Mouse (Mus musculus): ENCODE data around the gene Csnk1e. TPM values are rescaled to one million over a fixed set of nuclear protein-coding genes. Genes with fewer than 3 reads are reported as not detected.

Gene Csnk1e
- polyA plus RNA-seq, 1 experiment from 2014 or later = 58.0 TPM

- no peaks in the 10 kb centered on the region for H3K36me3 ChIP-seq (ENCODE audit: control insufficient read depth, insufficient read depth, low read length)
- WGBS = 52% methylated on average over 6 of the region's 6 CpGs
- peak overlapping the region; percentile 26 for H3K9ac ChIP-seq (ENCODE audit: low read length)
- H3K4me3 ChIP-seq (ENCODE audit: low read length) = peak overlapping the region; percentile 6; the same call in 1 of the 2 replicates
- peaks cover 73% of the 10 kb centered on the region for H3K4me1 ChIP-seq (replicated peaks; ENCODE audit: control insufficient read depth, insufficient read depth, low read length)
- peak overlapping the region; percentile 21; the same call in 1 of the 2 replicates for H3K27ac ChIP-seq (ENCODE audit: low read length)
- no peaks in the 10 kb centered on the region for H3K9me3 ChIP-seq (ENCODE audit: control insufficient read depth, low read length)
- no peaks in the 10 kb centered on the region for H3K27me3 ChIP-seq (ENCODE audit: control insufficient read depth, insufficient read depth, low read depth, low read length)
- H3K4me2 ChIP-seq (ENCODE audit: low read depth, low read length) = peak overlapping the region; percentile 40; the same call in 1 of the 2 replicates
- ATAC-seq (ENCODE audit: low read depth) = no peak
Observed at GRCm38 (mm10) chr15:79395281-79395680, 60.1 kb downstream of the Csnk1e start.

- 22% methylated on average over 4 of the region's 4 CpGs for WGBS
Observed at GRCm38 (mm10) chr15:79394842-79395241, 60.5 kb downstream of the Csnk1e start.

GRCm38 (mm10) chr15:79393101-79393500 is 62.3 kb downstream of the Csnk1e start:
- H3K27ac ChIP-seq (ENCODE audit: low read length) = peak overlapping the region; percentile 65
- 87% methylated on average over 6 of the region's 6 CpGs for whole genome bisulfite sequencing
- no peak overlapping the region for H3K9ac ChIP-seq (ENCODE audit: low read length)
- H3K4me3 ChIP-seq (ENCODE audit: low read length) = no peak overlapping the region
- ATAC-seq (ENCODE audit: low read depth) = no peak
- peaks cover 84% of the 10 kb centered on the region for H3K4me1 ChIP-seq (replicated peaks; ENCODE audit: control insufficient read depth, insufficient read depth, low read length)
- H3K9me3 ChIP-seq (ENCODE audit: control insufficient read depth, low read length) = no peaks in the 10 kb centered on the region
- H3K36me3 ChIP-seq (ENCODE audit: control insufficient read depth, insufficient read depth, low read length) = no peaks in the 10 kb centered on the region
- H3K27me3 ChIP-seq (ENCODE audit: control insufficient read depth, insufficient read depth, low read depth, low read length) = no peaks in the 10 kb centered on the region
- no peak overlapping the region for H3K4me2 ChIP-seq (ENCODE audit: low read depth, low read length)

More at GRCm38 (mm10) chr15:79394842-79395241, 60.5 kb downstream of the Csnk1e start:
- H3K27me3 ChIP-seq (ENCODE audit: control insufficient read depth, insufficient read depth, low read depth, low read length) = no peaks in the 10 kb centered on the region
- peak overlapping the region; percentile 40; the same call in 1 of the 2 replicates for H3K4me2 ChIP-seq (ENCODE audit: low read depth, low read length)
- peak; percentile 15; the same call in 1 of the 2 replicates for ATAC-seq (ENCODE audit: low read depth)
- peaks cover 74% of the 10 kb centered on the region for H3K4me1 ChIP-seq (replicated peaks; ENCODE audit: control insufficient read depth, insufficient read depth, low read length)
- no peaks in the 10 kb centered on the region for H3K36me3 ChIP-seq (ENCODE audit: control insufficient read depth, insufficient read depth, low read length)
- no peaks in the 10 kb centered on the region for H3K9me3 ChIP-seq (ENCODE audit: control insufficient read depth, low read length)
- peak overlapping the region; percentile 21; the same call in 1 of the 2 replicates for H3K27ac ChIP-seq (ENCODE audit: low read length)
- no peak overlapping the region for H3K9ac ChIP-seq (ENCODE audit: low read length)
- H3K4me3 ChIP-seq (ENCODE audit: low read length) = no peak overlapping the region

GRCm38 (mm10) chr15:79392527-79392926 is 62.8 kb downstream of the Csnk1e start:
- WGBS = 58% methylated on average over 5 of the region's 5 CpGs
- Histone ChIP-seq H3K36me3 (ENCODE audit: control insufficient read depth, insufficient read depth, low read length) (no peaks in the 10 kb centered on the region), H3K4me1 (replicated peaks; ENCODE audit: control insufficient read depth, insufficient read depth, low read length) (peaks cover 87% of the 10 kb centered on the region), H3K9me3 (ENCODE audit: control insufficient read depth, low read length) (no peaks in the 10 kb centered on the region), H3K4me3 (ENCODE audit: low read length) (no peak overlapping the region), H3K9ac (ENCODE audit: low read length) (no peak overlapping the region; the same call in 1 of the 2 replicates), H3K27me3 (ENCODE audit: control insufficient read depth, insufficient read depth, low read depth, low read length) (no peaks in the 10 kb centered on the region), H3K27ac (ENCODE audit: low read length) (peak overlapping the region; percentile 65), H3K4me2 (ENCODE audit: low read depth, low read length) (no peak overlapping the region)
- ATAC-seq (ENCODE audit: low read depth) = no peak

- no peak overlapping the region for H3K4me3 ChIP-seq (ENCODE audit: low read length)
- 21% methylated on average over 7 of the region's 7 CpGs for WGBS
- H3K9ac ChIP-seq (ENCODE audit: low read length) = no peak overlapping the region
- no peaks in the 10 kb centered on the region for H3K36me3 ChIP-seq (ENCODE audit: control insufficient read depth, insufficient read depth, low read length)
- H3K4me2 ChIP-seq (ENCODE audit: low read depth, low read length) = no peak overlapping the region
- H3K4me1 ChIP-seq (replicated peaks; ENCODE audit: control insufficient read depth, insufficient read depth, low read length) = peaks cover 86% of the 10 kb centered on the region
- no peaks in the 10 kb centered on the region for H3K9me3 ChIP-seq (ENCODE audit: control insufficient read depth, low read length)
- no peaks in the 10 kb centered on the region for H3K27me3 ChIP-seq (ENCODE audit: control insufficient read depth, insufficient read depth, low read depth, low read length)
- peak overlapping the region; percentile 65 for H3K27ac ChIP-seq (ENCODE audit: low read length)
- peak; percentile 92 for ATAC-seq (ENCODE audit: low read depth)
Observed at GRCm38 (mm10) chr15:79391447-79392093, 63.8 kb downstream of the Csnk1e start.

- Histone ChIP-seq H3K4me2 (ENCODE audit: low read depth, low read length) (no peak overlapping the region), H3K9me3 (ENCODE audit: control insufficient read depth, low read length) (no peaks in the 10 kb centered on the region), H3K27me3 (ENCODE audit: control insufficient read depth, insufficient read depth, low read depth, low read length) (no peaks in the 10 kb centered on the region), H3K9ac (ENCODE audit: low read length) (no peak overlapping the region), H3K4me3 (ENCODE audit: low read length) (no peak overlapping the region), H3K36me3 (ENCODE audit: control insufficient read depth, insufficient read depth, low read length) (no peaks in the 10 kb centered on the region), H3K4me1 (replicated peaks; ENCODE audit: control insufficient read depth, insufficient read depth, low read length) (peaks cover 79% of the 10 kb centered on the region), H3K27ac (ENCODE audit: low read length) (peak overlapping the region; percentile 65)
- ATAC-seq (ENCODE audit: low read depth) = no peak
- WGBS = 50% methylated on average over 6 of the region's 6 CpGs
Observed at GRCm38 (mm10) chr15:79390434-79390833, 64.9 kb downstream of the Csnk1e start.

GRCm38 (mm10) chr15:79388171-79388570 is 67.2 kb downstream of the Csnk1e start:
- ATAC-seq (ENCODE audit: low read depth) = no peak
- peak overlapping the region; percentile 6; the same call in 1 of the 2 replicates for H3K27ac ChIP-seq (ENCODE audit: low read length)

GRCm38 (mm10) chr15:79387611-79388010 is 67.8 kb downstream of the Csnk1e start:
- no peak overlapping the region for H3K27ac ChIP-seq (ENCODE audit: low read length)
- ATAC-seq (ENCODE audit: low read depth) = no peak
- H3K9ac ChIP-seq (ENCODE audit: low read length) = no peak overlapping the region
- no peaks in the 10 kb centered on the region for H3K36me3 ChIP-seq (ENCODE audit: control insufficient read depth, insufficient read depth, low read length)
- WGBS = 82% methylated on average over 7 of the region's 7 CpGs
- H3K4me1 ChIP-seq (replicated peaks; ENCODE audit: control insufficient read depth, insufficient read depth, low read length) = peaks cover 52% of the 10 kb centered on the region
- H3K4me2 ChIP-seq (ENCODE audit: low read depth, low read length) = no peak overlapping the region
- H3K4me3 ChIP-seq (ENCODE audit: low read length) = no peak overlapping the region
- no peaks in the 10 kb centered on the region for H3K27me3 ChIP-seq (ENCODE audit: control insufficient read depth, insufficient read depth, low read depth, low read length)
- H3K9me3 ChIP-seq (ENCODE audit: control insufficient read depth, low read length) = no peaks in the 10 kb centered on the region

More at GRCm38 (mm10) chr15:79388171-79388570, 67.2 kb downstream of the Csnk1e start:
- no peak overlapping the region for H3K4me2 ChIP-seq (ENCODE audit: low read depth, low read length)
- no peaks in the 10 kb centered on the region for H3K9me3 ChIP-seq (ENCODE audit: control insufficient read depth, low read length)
- peaks cover 57% of the 10 kb centered on the region for H3K4me1 ChIP-seq (replicated peaks; ENCODE audit: control insufficient read depth, insufficient read depth, low read length)
- no peaks in the 10 kb centered on the region for H3K36me3 ChIP-seq (ENCODE audit: control insufficient read depth, insufficient read depth, low read length)
- H3K9ac ChIP-seq (ENCODE audit: low read length) = 0 out of 2 replicates have a peak overlapping the region, but pooled peaks have one; percentile 17
- no peaks in the 10 kb centered on the region for H3K27me3 ChIP-seq (ENCODE audit: control insufficient read depth, insufficient read depth, low read depth, low read length)
- H3K4me3 ChIP-seq (ENCODE audit: low read length) = no peak overlapping the region
- 51% methylated on average over 6 of the region's 6 CpGs for WGBS

GRCm38 (mm10) chr15:79387081-79387480 is 68.3 kb downstream of the Csnk1e start:
- no peak overlapping the region for H3K9ac ChIP-seq (ENCODE audit: low read length)
- ATAC-seq (ENCODE audit: low read depth) = no peak
- no peaks in the 10 kb centered on the region for H3K9me3 ChIP-seq (ENCODE audit: control insufficient read depth, low read length)
- H3K27me3 ChIP-seq (ENCODE audit: control insufficient read depth, insufficient read depth, low read depth, low read length) = no peaks in the 10 kb centered on the region
- H3K4me3 ChIP-seq (ENCODE audit: low read length) = no peak overlapping the region
- no peak overlapping the region for H3K4me2 ChIP-seq (ENCODE audit: low read depth, low read length)
- peaks cover 47% of the 10 kb centered on the region for H3K4me1 ChIP-seq (replicated peaks; ENCODE audit: control insufficient read depth, insufficient read depth, low read length)
- WGBS = 73% methylated on average over 6 of the region's 6 CpGs
- H3K27ac ChIP-seq (ENCODE audit: low read length) = no peak overlapping the region
- no peaks in the 10 kb centered on the region for H3K36me3 ChIP-seq (ENCODE audit: control insufficient read depth, insufficient read depth, low read length)
